Mouse (Mus musculus): ENCODE measurements around the gene Treml4. TPM values are rescaled to one million over a fixed set of nuclear protein-coding genes. Genes with fewer than 3 reads are reported as not detected.

Gene Treml4
- polyA plus RNA-seq (2015; fragmentation: Nextera tagmentation; extraction: Ambion mirVana): 0.48 TPM in 1 of 2 replicates, not detected in the other

GRCm38 (mm10) chr17:48263741-48264362 is at the start of gene Treml4:
Gene Treml4 (plus strand): TSS chr17:48264295.
- no peak within 1 kb of the TSS for H3K4me2 ChIP-seq (replicated peaks)
- peaks cover 10% of the 10 kb centered on the region for H3K9me3 ChIP-seq
- peaks cover 11% of the 10 kb centered on the region; the same call in 1 of the 2 replicates for H3K4me1 ChIP-seq
- H3K36me3 ChIP-seq: no peaks in the 10 kb centered on the region
- H3K27me3 ChIP-seq: no peaks in the 10 kb centered on the region
- no peak within 1 kb of the TSS for H3K9ac ChIP-seq
- ATAC-seq (ENCODE audit: low FRiP score, low read depth): no peak
- H3K27ac ChIP-seq: no peak within 1 kb of the TSS
- 87% methylated on average over 3 of the region's 3 CpGs for WGBS
- no peak within 1 kb of the TSS for H3K4me3 ChIP-seq

- no peaks in the 10 kb centered on the region for H3K4me1 ChIP-seq
- WGBS: 80% methylated on average over 1 of the region's 1 CpGs
- ATAC-seq (ENCODE audit: low FRiP score, low read depth): no peak
These were observed 48.7 kb upstream of the Treml4 start for GRCm38 (mm10) chr17:48215429-48215828.

GRCm38 (mm10) chr17:48230680-48231079 is 33.4 kb upstream of the Treml4 start:
- H3K4me3 ChIP-seq: no peak overlapping the region

More at GRCm38 (mm10) chr17:48215429-48215828, 48.7 kb upstream of the Treml4 start:
- Histone ChIP-seq H3K9ac (no peak overlapping the region), H3K27ac (no peak overlapping the region), H3K36me3 (no peaks in the 10 kb centered on the region), H3K4me3 (no peak overlapping the region), H3K27me3 (no peaks in the 10 kb centered on the region), H3K4me2 (replicated peaks) (no peak overlapping the region), H3K9me3 (0 out of 2 replicates have a peak, but pooled peaks cover 5% of the 10 kb centered on the region)

GRCm38 (mm10) chr17:48232518-48232917 is 31.6 kb upstream of the Treml4 start, which contains the start of gene Trem1:
Gene Trem1 (plus strand): TSS chr17:48232768.
- H3K4me2 ChIP-seq (replicated peaks): no peak within 1 kb of the TSS
- H3K4me1 ChIP-seq: peaks cover 5% of the 10 kb centered on the region; the same call in 1 of the 2 replicates
- H3K9me3 ChIP-seq: no peaks in the 10 kb centered on the region
- H3K36me3 ChIP-seq: no peaks in the 10 kb centered on the region
- WGBS: 76% methylated on average over 6 of the region's 6 CpGs
- ATAC-seq (ENCODE audit: low FRiP score, low read depth): no peak
- no peak within 1 kb of the TSS for H3K27ac ChIP-seq
- no peaks in the 10 kb centered on the region for H3K27me3 ChIP-seq
- H3K9ac ChIP-seq: no peak within 1 kb of the TSS
- no peak within 1 kb of the TSS for H3K4me3 ChIP-seq

More at GRCm38 (mm10) chr17:48230680-48231079, 33.4 kb upstream of the Treml4 start:
- Histone ChIP-seq H3K36me3 (no peaks in the 10 kb centered on the region), H3K9me3 (no peaks in the 10 kb centered on the region), H3K9ac (no peak overlapping the region), H3K27ac (no peak overlapping the region), H3K27me3 (no peaks in the 10 kb centered on the region), H3K4me2 (replicated peaks) (no peak overlapping the region), H3K4me1 (0 out of 2 replicates have a peak, but pooled peaks cover 1% of the 10 kb centered on the region)
- no peak for ATAC-seq (ENCODE audit: low FRiP score, low read depth)
- WGBS: 86% methylated on average over 7 of the region's 7 CpGs

- WGBS: 87% methylated on average over 4 of the region's 4 CpGs
- Histone ChIP-seq H3K27ac (no peak overlapping the region), H3K27me3 (no peaks in the 10 kb centered on the region), H3K9me3 (peaks cover 3% of the 10 kb centered on the region; the same call in 1 of the 2 replicates), H3K36me3 (no peaks in the 10 kb centered on the region), H3K4me1 (peaks cover 5% of the 10 kb centered on the region; the same call in 1 of the 2 replicates), H3K4me2 (replicated peaks) (no peak overlapping the region), H3K9ac (no peak overlapping the region), H3K4me3 (no peak overlapping the region)
- ATAC-seq (ENCODE audit: low FRiP score, low read depth): no peak
These were observed 30.3 kb upstream of the Treml4 start for GRCm38 (mm10) chr17:48233789-48234188.

GRCm38 (mm10) chr17:48234550-48234949 is 29.5 kb upstream of the Treml4 start:
- Histone ChIP-seq H3K4me3 (no peak overlapping the region), H3K36me3 (no peaks in the 10 kb centered on the region), H3K4me2 (replicated peaks) (no peak overlapping the region), H3K4me1 (peaks cover 5% of the 10 kb centered on the region; the same call in 1 of the 2 replicates), H3K27ac (no peak overlapping the region), H3K27me3 (no peaks in the 10 kb centered on the region), H3K9me3 (peaks cover 3% of the 10 kb centered on the region; the same call in 1 of the 2 replicates), H3K9ac (no peak overlapping the region)
- no peak for ATAC-seq (ENCODE audit: low FRiP score, low read depth)
- WGBS: 71% methylated on average over 5 of the region's 5 CpGs

- WGBS: 36% methylated on average over 4 of the region's 4 CpGs
- Histone ChIP-seq H3K27ac (no peak overlapping the region), H3K27me3 (no peaks in the 10 kb centered on the region), H3K9me3 (peaks cover 3% of the 10 kb centered on the region; the same call in 1 of the 2 replicates), H3K4me1 (peaks cover 5% of the 10 kb centered on the region; the same call in 1 of the 2 replicates), H3K9ac (no peak overlapping the region), H3K4me3 (no peak overlapping the region), H3K4me2 (replicated peaks) (no peak overlapping the region), H3K36me3 (no peaks in the 10 kb centered on the region)
- peak; percentile 79 for ATAC-seq (ENCODE audit: low FRiP score, low read depth)
These were observed 28.2 kb upstream of the Treml4 start for GRCm38 (mm10) chr17:48235773-48236370.

GRCm38 (mm10) chr17:48237621-48238020 is 26.5 kb upstream of the Treml4 start:
- Histone ChIP-seq H3K9me3 (peaks cover 3% of the 10 kb centered on the region; the same call in 1 of the 2 replicates), H3K27ac (no peak overlapping the region), H3K36me3 (no peaks in the 10 kb centered on the region), H3K4me2 (replicated peaks) (no peak overlapping the region), H3K9ac (no peak overlapping the region), H3K4me3 (no peak overlapping the region), H3K4me1 (peaks cover 5% of the 10 kb centered on the region; the same call in 1 of the 2 replicates), H3K27me3 (no peaks in the 10 kb centered on the region)
- ATAC-seq (ENCODE audit: low FRiP score, low read depth): no peak
- 92% methylated on average over 8 of the region's 8 CpGs for WGBS

- Histone ChIP-seq H3K9me3 (no peaks in the 10 kb centered on the region), H3K4me3 (no peak within 1 kb of the TSS), H3K4me2 (replicated peaks) (no peak within 1 kb of the TSS), H3K4me1 (no peaks in the 10 kb centered on the region), H3K36me3 (no peaks in the 10 kb centered on the region), H3K27ac (no peak within 1 kb of the TSS), H3K27me3 (no peaks in the 10 kb centered on the region), H3K9ac (no peak within 1 kb of the TSS)
- ATAC-seq (ENCODE audit: low FRiP score, low read depth): no peak
- 68% methylated on average over 11 of the region's 11 CpGs for WGBS
These were observed 16.7 kb upstream of the Treml4 start, which contains the start of gene Trem3 for GRCm38 (mm10) chr17:48247221-48247928. Gene Trem3 (plus strand): TSS chr17:48247777.

- ATAC-seq (ENCODE audit: low FRiP score, low read depth): no peak
These were observed 15.1 kb upstream of the Treml4 start for GRCm38 (mm10) chr17:48249039-48249438.

GRCm38 (mm10) chr17:48249501-48249900 is 14.6 kb upstream of the Treml4 start:
- Histone ChIP-seq H3K27me3 (0 out of 2 replicates have a peak, but pooled peaks cover 6% of the 10 kb centered on the region), H3K9ac (no peak overlapping the region), H3K4me3 (no peak overlapping the region), H3K4me2 (replicated peaks) (no peak overlapping the region), H3K36me3 (no peaks in the 10 kb centered on the region), H3K9me3 (no peaks in the 10 kb centered on the region), H3K27ac (no peak overlapping the region), H3K4me1 (no peaks in the 10 kb centered on the region)
- ATAC-seq (ENCODE audit: low FRiP score, low read depth): no peak
- WGBS: 85% methylated on average over 11 of the region's 11 CpGs

More at GRCm38 (mm10) chr17:48249039-48249438, 15.1 kb upstream of the Treml4 start:
- Histone ChIP-seq H3K4me2 (replicated peaks) (no peak overlapping the region), H3K36me3 (no peaks in the 10 kb centered on the region), H3K4me3 (no peak overlapping the region), H3K9me3 (no peaks in the 10 kb centered on the region), H3K4me1 (no peaks in the 10 kb centered on the region), H3K27me3 (0 out of 2 replicates have a peak, but pooled peaks cover 6% of the 10 kb centered on the region), H3K9ac (no peak overlapping the region), H3K27ac (no peak overlapping the region)

GRCm38 (mm10) chr17:48250631-48251030 is 13.5 kb upstream of the Treml4 start:
- H3K27me3 ChIP-seq: 0 out of 2 replicates have a peak, but pooled peaks cover 6% of the 10 kb centered on the region
- H3K36me3 ChIP-seq: no peaks in the 10 kb centered on the region
- H3K9ac ChIP-seq: no peak overlapping the region
- 86% methylated on average over 7 of the region's 7 CpGs for WGBS
- H3K4me3 ChIP-seq: no peak overlapping the region
- H3K27ac ChIP-seq: no peak overlapping the region
- ATAC-seq (ENCODE audit: low FRiP score, low read depth): no peak
- H3K4me2 ChIP-seq (replicated peaks): no peak overlapping the region
- H3K9me3 ChIP-seq: no peaks in the 10 kb centered on the region
- no peaks in the 10 kb centered on the region for H3K4me1 ChIP-seq
